Mouse (Mus musculus) bone marrow macrophage, adult 2 months (primary cell): ENCODE results near the gene Slc36a4. TPM values are rescaled to one million over a fixed set of nuclear protein-coding genes. Genes with fewer than 3 reads are reported as not detected.

Experiments
- H3K27ac ChIP-seq: 2 replicates; pipeline ENCODE4 v1.5.1; 2012; ENCODE audit warnings: low read depth, low read length; ENCODE audit not compliant: insufficient read depth
- H3K4me1 ChIP-seq: 2 replicates; pipeline ENCODE4 v1.6.1; 2012; ENCODE audit warnings: low read length; ENCODE audit not compliant: control insufficient read depth, insufficient read depth
- H3K4me3 ChIP-seq: 2 replicates; pipeline ENCODE4 v1.5.1; 2012; ENCODE audit warnings: mild to moderate bottlenecking, low read length, moderate library complexity; ENCODE audit not compliant: insufficient read depth
- CTCF ChIP-seq: IDR thresholded peaks from 2 replicates; pipeline ENCODE4 v1.5.1; 2012; ENCODE audit warnings: low read depth, mild to moderate bottlenecking, low read length, moderate library complexity
- POLR2A ChIP-seq: IDR thresholded peaks from 2 replicates; pipeline ENCODE4 v1.6.1; 2012; ENCODE audit warnings: mild to moderate bottlenecking, low read depth, low read length, borderline replicate concordance
- polyA plus RNA-seq: library from polyadenylated mRNA; stranded (reverse); fragments of >200 nt; gene quantifications from 2 replicates; pipeline ENCODE4 v1.2.4, GENCODE M21; 2012; ENCODE audit not compliant: missing spikeins, insufficient read depth, insufficient read length

Slc36a4 gene
- polyA plus RNA-seq, 1 experiment, result 19.0 TPM

DNA sequence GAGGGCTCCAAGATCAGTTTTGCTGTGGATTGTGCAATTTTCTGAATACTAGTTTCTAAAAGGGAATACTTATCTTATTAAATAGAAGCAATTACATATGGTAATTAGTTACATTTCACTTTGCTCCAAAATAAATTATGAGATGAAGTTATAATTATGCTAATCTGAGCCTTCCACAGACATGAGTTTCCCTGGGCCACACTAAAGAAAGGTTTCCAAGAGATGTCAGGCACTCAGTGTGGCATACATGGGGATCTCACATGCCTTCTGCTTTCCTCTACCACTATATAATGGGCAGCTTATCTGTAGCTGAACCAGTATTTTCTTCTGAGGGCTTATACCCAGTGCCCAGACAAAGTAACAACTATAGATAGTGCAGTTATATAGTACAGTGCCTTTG lies 49.8 kb downstream of the Slc36a4 start:
- no peak overlapping the region for H3K4me3 ChIP-seq
- H3K4me1 ChIP-seq, result no peaks in the 10 kb centered on the region
- H3K27ac ChIP-seq, result no peak overlapping the region
- no peak for TF ChIP-seq POLR2A
- no peak for TF ChIP-seq CTCF

DNA sequence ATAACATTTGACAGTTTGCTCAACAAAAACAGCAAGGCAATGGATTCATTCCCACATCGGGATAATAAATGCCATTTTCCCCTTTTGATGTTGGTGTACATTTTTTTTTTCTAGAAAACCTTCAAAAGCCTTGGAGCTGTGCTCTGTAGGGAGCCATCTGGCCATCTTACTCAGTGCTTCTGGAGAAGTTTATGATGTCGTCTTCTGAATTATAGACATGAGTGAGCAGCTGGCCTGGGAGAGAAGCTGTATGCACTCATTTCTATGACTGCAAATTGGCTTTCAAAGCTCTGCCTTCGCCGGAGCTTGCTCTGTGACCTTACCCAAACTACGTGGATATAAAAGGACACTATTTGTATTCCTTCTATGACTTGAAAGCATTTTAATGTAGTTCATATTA lies 56.8 kb downstream of the Slc36a4 start:
- Histone ChIP-seq H3K4me3 (no peak overlapping the region), H3K4me1 (no peaks in the 10 kb centered on the region), H3K27ac (no peak overlapping the region)
- TF ChIP-seq CTCF (no peak), POLR2A (no peak)

DNA sequence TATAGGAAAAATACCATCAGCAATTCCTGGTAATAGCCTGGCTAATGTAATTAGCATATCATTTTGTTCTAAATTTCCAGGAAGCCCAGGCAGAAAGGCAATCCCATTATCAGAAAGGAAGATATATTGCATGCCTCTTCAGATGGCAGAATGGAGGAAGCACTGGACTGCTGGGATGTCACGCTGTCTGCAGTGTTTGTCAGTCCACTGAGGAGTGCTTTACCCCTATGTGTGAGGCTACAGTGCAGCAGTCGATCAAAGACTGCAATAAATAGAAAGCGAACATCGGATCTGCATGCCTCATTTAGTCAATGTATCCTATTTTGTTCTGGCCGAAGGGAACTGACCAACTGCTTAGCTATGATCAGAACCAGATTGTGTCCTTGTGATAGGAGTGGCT lies 57.3 kb downstream of the Slc36a4 start:
- no peak overlapping the region for H3K4me3 ChIP-seq
- TF ChIP-seq CTCF, result no peak
- no peak for TF ChIP-seq POLR2A
- no peaks in the 10 kb centered on the region for H3K4me1 ChIP-seq
- no peak overlapping the region for H3K27ac ChIP-seq

DNA sequence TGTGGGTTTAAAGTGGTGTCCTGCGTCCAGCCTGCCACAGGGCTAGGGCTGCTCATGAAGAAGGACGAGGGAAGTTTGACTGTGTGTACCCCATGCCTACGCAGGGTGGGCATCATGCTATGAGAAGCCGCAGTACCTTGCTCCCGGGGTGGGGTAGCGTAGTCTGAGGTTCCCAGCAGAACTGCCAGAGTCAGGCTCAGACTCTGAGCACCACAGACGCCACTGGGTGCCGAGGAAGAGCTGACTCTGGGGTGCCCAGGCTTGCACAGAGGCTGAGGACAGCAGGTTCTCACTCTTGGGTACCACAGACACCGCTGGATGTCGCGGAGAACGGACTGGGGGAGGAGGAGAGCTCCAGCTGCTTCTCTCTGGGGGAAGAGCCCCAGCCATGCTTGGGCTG lies 63.2 kb downstream of the Slc36a4 start:
- TF ChIP-seq CTCF, result no peak
- no peak for TF ChIP-seq POLR2A
- H3K27ac ChIP-seq, result no peak overlapping the region
- H3K4me3 ChIP-seq, result no peak overlapping the region
- H3K4me1 ChIP-seq, result no peaks in the 10 kb centered on the region

DNA sequence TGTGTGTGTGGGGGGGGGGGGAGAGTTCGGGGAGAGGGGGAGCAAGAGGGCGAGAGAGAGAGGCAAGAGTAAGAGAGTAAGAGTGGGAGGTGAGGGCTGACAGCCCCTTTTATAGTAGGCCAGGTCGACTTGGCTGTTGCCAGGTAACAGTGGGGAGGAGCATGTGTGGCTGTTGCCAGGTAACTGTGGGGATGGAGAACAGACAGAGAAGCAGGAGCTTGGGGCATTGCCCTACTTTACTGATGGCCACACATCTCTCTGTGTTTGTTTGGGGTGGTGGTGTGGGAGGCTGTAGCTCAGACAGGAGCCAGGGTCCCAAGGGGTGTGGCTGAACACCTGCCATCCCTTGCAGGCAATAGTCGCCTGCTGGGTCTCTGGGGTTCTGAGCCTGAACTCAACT lies 63.9 kb downstream of the Slc36a4 start:
- no peak overlapping the region for H3K27ac ChIP-seq
- TF ChIP-seq CTCF (no peak), POLR2A (no peak)
- H3K4me1 ChIP-seq, result no peaks in the 10 kb centered on the region
- H3K4me3 ChIP-seq, result no peak overlapping the region

DNA sequence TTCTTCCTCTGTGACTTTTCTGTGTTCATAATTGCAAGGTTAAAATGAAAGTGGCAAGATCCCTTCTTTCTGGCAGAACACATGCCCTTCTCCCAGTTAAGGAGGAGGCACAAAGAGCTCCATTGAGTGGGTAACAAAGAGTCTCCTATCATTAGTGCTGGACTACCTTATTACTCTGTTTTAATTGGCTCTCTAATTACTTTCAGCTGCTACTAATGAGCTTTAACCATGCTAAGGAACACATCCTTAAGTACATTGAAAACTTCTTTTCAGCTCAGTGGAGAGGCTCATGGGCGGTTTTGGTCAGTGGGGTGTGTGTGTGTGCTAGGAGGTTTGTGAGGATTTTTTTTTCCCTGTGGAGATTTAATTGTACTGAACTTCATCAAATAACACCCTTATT lies 65.4 kb downstream of the Slc36a4 start:
- no peaks in the 10 kb centered on the region for H3K4me1 ChIP-seq
- no peak overlapping the region for H3K27ac ChIP-seq
- no peak overlapping the region for H3K4me3 ChIP-seq
- no peak for TF ChIP-seq POLR2A
- no peak for TF ChIP-seq CTCF

DNA sequence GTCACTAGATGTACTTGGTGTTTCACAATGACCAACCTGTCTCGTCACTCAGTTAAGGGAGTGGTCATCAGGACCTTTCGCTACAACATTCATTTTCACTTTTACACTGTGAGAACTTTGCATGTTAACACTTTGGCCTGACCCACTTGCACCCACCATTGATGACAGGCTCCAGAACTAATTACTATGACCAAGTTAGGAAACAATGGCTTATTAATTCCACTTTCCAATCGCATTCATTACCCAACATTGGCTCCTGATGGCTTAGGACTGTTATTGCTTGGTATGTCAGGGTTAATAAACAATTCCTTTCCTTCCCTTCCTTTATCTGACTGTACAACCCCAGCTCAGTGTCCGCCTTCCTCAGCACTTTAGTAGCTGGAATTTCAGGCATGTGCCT lies 72.4 kb downstream of the Slc36a4 start:
- Histone ChIP-seq H3K27ac (no peak overlapping the region), H3K4me1 (no peaks in the 10 kb centered on the region), H3K4me3 (no peak overlapping the region)
- TF ChIP-seq POLR2A (no peak), CTCF (no peak)

DNA sequence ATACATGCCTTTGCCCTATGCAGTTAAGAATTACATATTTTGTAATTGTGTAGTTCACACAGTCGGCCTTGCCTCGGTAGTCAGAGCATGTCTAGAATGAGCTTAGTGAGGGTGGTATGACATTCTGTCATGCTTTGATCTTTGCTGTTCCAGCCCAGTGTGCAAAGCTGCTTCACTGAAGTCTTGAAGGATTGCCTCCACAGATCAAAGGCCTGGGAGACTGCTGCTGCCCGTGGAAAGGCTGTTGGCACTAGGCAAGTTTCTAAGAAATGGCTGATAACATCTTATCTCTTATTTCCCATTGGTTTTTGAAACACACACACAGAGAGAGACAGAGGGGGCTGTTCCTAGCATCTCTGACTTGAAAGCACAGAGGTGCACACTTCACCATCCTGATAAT lies 76.7 kb downstream of the Slc36a4 start:
- TF ChIP-seq POLR2A (no peak), CTCF (no peak)
- Histone ChIP-seq H3K4me1 (no peaks in the 10 kb centered on the region), H3K4me3 (no peak overlapping the region), H3K27ac (no peak overlapping the region)

DNA sequence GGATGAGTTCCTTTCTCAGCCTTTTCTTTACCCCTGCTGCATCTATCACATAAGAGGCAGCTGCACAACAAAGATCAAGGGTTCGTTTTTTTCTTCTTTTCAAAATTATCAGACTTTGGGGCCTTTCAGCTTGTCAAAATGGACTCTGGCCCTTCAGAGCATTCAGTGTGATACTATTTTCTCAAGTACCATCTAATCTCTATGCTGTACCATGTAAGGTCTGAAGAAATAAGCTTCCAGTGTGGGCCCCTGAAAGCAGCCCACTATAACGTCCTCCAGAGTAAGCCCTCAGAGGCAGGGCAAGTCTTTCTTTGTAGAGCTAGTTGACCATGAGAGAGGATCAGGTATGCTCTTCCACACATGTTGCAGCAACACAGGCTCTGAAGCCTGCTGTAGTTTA lies 77.1 kb downstream of the Slc36a4 start:
- no peak overlapping the region for H3K4me3 ChIP-seq
- H3K27ac ChIP-seq, result no peak overlapping the region
- TF ChIP-seq POLR2A, result no peak
- TF ChIP-seq CTCF, result no peak
- H3K4me1 ChIP-seq, result no peaks in the 10 kb centered on the region

DNA sequence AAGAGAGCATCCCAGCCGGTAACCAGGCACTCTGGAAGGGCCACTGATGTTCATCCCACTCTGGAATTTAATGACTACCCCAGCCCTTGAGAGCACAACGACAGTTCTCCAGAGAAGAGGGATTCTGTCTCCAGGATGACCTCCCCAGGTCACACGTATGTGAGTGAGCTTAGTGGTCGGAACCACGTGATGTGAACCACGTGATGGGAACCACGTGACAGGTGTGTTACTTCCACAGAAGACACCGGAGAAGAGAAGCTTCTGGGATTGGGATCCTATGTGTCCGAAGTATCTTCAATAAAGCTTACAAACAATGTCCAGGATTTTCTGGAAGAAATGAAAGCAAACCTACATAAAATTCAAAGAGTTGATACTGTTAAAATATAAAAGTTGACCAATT lies 82.5 kb downstream of the Slc36a4 start:
- Histone ChIP-seq H3K27ac (no peak overlapping the region), H3K4me1 (no peaks in the 10 kb centered on the region), H3K4me3 (no peak overlapping the region)
- TF ChIP-seq CTCF (no peak), POLR2A (no peak)

Other genes starting within 250 kb of the Slc36a4 start
- 1.6 TPM in 2 replicates for gene Smco4, start 216.3 kb upstream of the Slc36a4 start, polyA plus RNA-seq
- not detected in 2 replicates for gene Deup1, start 81.8 kb upstream of the Slc36a4 start, polyA plus RNA-seq
- not detected in 2 replicates for gene Mtnr1b, start 164.8 kb downstream of the Slc36a4 start, polyA plus RNA-seq